Mouse (Mus musculus): Measurements from ENCODE around the gene Galnt7. TPM values are rescaled to one million over a fixed set of nuclear protein-coding genes. Genes with fewer than 3 reads are reported as not detected.
A peak's percentile ranks its signal among the peaks of the same experiment; 100 is the strongest.

Gene Galnt7
- polyA plus RNA-seq, 1 experiment, result not detected

GRCm38 (mm10) chr8:57615016-57615657, 37.7 kb downstream of the Galnt7 start:
- H3K27me3 ChIP-seq (ENCODE audit: control insufficient read depth), result no peaks in the 10 kb centered on the region
- H3K4me3 ChIP-seq (replicated peaks), result no peak overlapping the region
- H3K36me3 ChIP-seq (ENCODE audit: control insufficient read depth), result no peaks in the 10 kb centered on the region
- peaks cover 4% of the 10 kb centered on the region for H3K4me1 ChIP-seq (ENCODE audit: control insufficient read depth)
- TF ChIP-seq GATA1 (IDR thresholded peaks at IDR 0.05; ENCODE audit: low read length) (no peak), TAL1 (IDR thresholded peaks at IDR 0.05; ENCODE audit: low read length) (no peak)
- no peaks in the 10 kb centered on the region for H3K9me3 ChIP-seq (ENCODE audit: control insufficient read depth, low read length)

- no peaks in the 10 kb centered on the region for H3K9me3 ChIP-seq (ENCODE audit: control insufficient read depth, low read length)
These were observed 41.3 kb downstream of the Galnt7 start for GRCm38 (mm10) chr8:57611419-57611977.

GRCm38 (mm10) chr8:57610706-57611418, 42.0 kb downstream of the Galnt7 start:
- Histone ChIP-seq H3K36me3 (ENCODE audit: control insufficient read depth) (no peaks in the 10 kb centered on the region), H3K27me3 (ENCODE audit: control insufficient read depth) (no peaks in the 10 kb centered on the region), H3K4me1 (ENCODE audit: control insufficient read depth) (peaks cover 3% of the 10 kb centered on the region), H3K4me3 (replicated peaks) (no peak overlapping the region), H3K9me3 (ENCODE audit: control insufficient read depth, low read length) (no peaks in the 10 kb centered on the region)
- TF ChIP-seq GATA1 (IDR thresholded peaks at IDR 0.05; ENCODE audit: low read length) (no peak), TAL1 (IDR thresholded peaks at IDR 0.05; ENCODE audit: low read length) (no peak)

More at GRCm38 (mm10) chr8:57611419-57611977, 41.3 kb downstream of the Galnt7 start:
- TF ChIP-seq GATA1 (IDR thresholded peaks at IDR 0.05; ENCODE audit: low read length) (no peak), TAL1 (IDR thresholded peaks at IDR 0.05; ENCODE audit: low read length) (no peak)
- Histone ChIP-seq H3K27me3 (ENCODE audit: control insufficient read depth) (no peaks in the 10 kb centered on the region), H3K4me3 (replicated peaks) (no peak overlapping the region), H3K36me3 (ENCODE audit: control insufficient read depth) (no peaks in the 10 kb centered on the region), H3K4me1 (ENCODE audit: control insufficient read depth) (peaks cover 3% of the 10 kb centered on the region)

- no peaks in the 10 kb centered on the region for H3K9me3 ChIP-seq (ENCODE audit: control insufficient read depth, low read length)
- H3K27me3 ChIP-seq (ENCODE audit: control insufficient read depth), result no peaks in the 10 kb centered on the region
- no peak overlapping the region for H3K4me3 ChIP-seq (replicated peaks)
- TF ChIP-seq GATA1 (IDR thresholded peaks at IDR 0.05; ENCODE audit: low read length) (no peak), TAL1 (IDR thresholded peaks at IDR 0.05; ENCODE audit: low read length) (no peak)
- H3K36me3 ChIP-seq (ENCODE audit: control insufficient read depth), result no peaks in the 10 kb centered on the region
- H3K4me1 ChIP-seq (ENCODE audit: control insufficient read depth), result peaks cover 21% of the 10 kb centered on the region
These were observed 50.3 kb downstream of the Galnt7 start for GRCm38 (mm10) chr8:57602511-57602910.

DNA sequence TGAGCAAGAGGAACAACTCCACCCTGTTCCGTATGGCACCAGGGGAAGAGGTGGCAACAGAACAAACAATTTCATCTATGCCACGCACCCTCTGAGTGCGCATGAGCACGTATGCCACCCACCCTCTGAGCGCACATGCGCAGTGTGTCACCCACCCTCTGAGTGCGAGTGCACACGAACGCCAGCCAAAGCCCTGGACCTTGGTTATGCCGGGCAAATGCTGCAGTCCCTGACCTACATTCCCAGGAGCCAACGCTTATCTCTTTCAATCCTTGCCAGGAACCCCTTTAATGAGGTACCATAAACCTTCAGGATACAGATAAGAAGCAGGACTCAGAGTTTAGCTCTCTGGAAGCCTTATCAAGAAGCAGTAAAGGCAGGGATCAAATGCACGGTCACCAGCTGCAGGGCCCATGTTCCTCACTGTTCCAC, 50.8 kb downstream of the Galnt7 start:
- Histone ChIP-seq H3K27me3 (ENCODE audit: control insufficient read depth) (no peaks in the 10 kb centered on the region), H3K9me3 (ENCODE audit: control insufficient read depth, low read length) (no peaks in the 10 kb centered on the region), H3K4me3 (replicated peaks) (peak overlapping the region; percentile 22), H3K36me3 (ENCODE audit: control insufficient read depth) (no peaks in the 10 kb centered on the region), H3K4me1 (ENCODE audit: control insufficient read depth) (peaks cover 21% of the 10 kb centered on the region)
- TF ChIP-seq TAL1 (IDR thresholded peaks at IDR 0.05; ENCODE audit: low read length) (0 out of 3 replicates have a peak, but pooled peaks have one; percentile 5), GATA1 (IDR thresholded peaks at IDR 0.05; ENCODE audit: low read length) (no peak)

- Histone ChIP-seq H3K9me3 (ENCODE audit: control insufficient read depth, low read length) (no peaks in the 10 kb centered on the region), H3K27me3 (ENCODE audit: control insufficient read depth) (no peaks in the 10 kb centered on the region), H3K4me1 (ENCODE audit: control insufficient read depth) (peaks cover 21% of the 10 kb centered on the region), H3K36me3 (ENCODE audit: control insufficient read depth) (no peaks in the 10 kb centered on the region), H3K4me3 (replicated peaks) (peak overlapping the region; percentile 41)
- TF ChIP-seq TAL1 (IDR thresholded peaks at IDR 0.05; ENCODE audit: low read length) (no peak), GATA1 (IDR thresholded peaks at IDR 0.05; ENCODE audit: low read length) (no peak)
These were observed 52.8 kb downstream of the Galnt7 start for GRCm38 (mm10) chr8:57599813-57600555.

DNA sequence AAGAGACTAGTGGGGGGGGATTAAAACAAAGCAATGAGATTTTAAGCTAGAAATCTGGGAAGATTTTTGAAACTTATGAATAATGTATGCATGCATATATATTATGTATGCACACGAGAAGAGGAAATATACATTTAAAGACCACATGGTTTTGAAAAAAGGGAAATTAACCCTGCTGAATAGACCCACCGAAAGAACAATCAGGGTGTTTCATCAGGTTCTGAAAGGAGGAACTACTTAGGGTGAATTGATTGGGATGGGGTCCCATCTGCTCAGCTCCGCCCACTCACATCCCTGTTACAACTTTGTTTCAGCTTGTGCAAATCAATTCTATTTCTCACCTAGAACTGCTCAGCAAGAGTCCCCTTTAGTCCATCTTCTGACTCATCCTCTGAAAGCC, 57.0 kb downstream of the Galnt7 start:
- H3K27me3 ChIP-seq (ENCODE audit: control insufficient read depth), result no peaks in the 10 kb centered on the region
- H3K4me3 ChIP-seq (replicated peaks), result no peak overlapping the region
- no peaks in the 10 kb centered on the region for H3K9me3 ChIP-seq (ENCODE audit: control insufficient read depth, low read length)
- H3K4me1 ChIP-seq (ENCODE audit: control insufficient read depth), result peaks cover 24% of the 10 kb centered on the region
- no peaks in the 10 kb centered on the region for H3K36me3 ChIP-seq (ENCODE audit: control insufficient read depth)
- TF ChIP-seq TAL1 (IDR thresholded peaks at IDR 0.05; ENCODE audit: low read length), result no peak
- no peak for TF ChIP-seq GATA1 (IDR thresholded peaks at IDR 0.05; ENCODE audit: low read length)

DNA sequence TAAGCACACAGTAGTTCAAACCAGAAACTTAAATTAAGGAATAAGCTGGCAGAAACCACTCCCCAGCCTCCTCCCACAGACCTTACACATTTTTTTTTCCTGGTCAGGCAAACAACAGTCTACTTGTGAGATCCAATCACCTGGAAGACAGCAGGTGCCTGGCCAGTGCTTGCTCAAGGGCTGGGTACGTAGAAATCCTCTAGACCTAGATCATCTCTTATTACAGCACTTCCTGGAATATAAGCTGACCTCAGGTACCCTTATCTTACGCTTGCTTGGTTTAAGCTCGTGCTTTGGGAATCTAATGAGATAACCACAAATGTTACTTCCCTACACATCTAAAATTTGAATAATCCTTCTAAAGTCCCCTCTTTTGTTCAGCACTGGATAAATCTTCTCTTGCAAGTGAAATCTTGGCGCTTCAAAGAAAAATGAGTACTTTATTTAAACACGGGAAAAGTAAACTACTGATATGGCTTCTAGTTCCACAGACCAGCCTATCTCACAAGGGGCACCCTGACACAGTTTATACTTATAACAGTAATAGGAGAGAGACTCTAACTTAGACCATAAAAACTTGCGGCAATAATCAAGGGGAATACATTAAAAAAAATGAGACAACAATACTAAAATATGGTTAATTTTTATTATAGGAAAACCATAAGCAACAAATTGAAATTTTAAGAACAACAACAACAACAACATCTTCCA, 58.5 kb downstream of the Galnt7 start:
- H3K9me3 ChIP-seq (ENCODE audit: control insufficient read depth, low read length), result no peaks in the 10 kb centered on the region
- peaks cover 21% of the 10 kb centered on the region for H3K4me1 ChIP-seq (ENCODE audit: control insufficient read depth)
- H3K4me3 ChIP-seq (replicated peaks), result no peak overlapping the region
- no peaks in the 10 kb centered on the region for H3K27me3 ChIP-seq (ENCODE audit: control insufficient read depth)
- no peak for TF ChIP-seq GATA1 (IDR thresholded peaks at IDR 0.05; ENCODE audit: low read length)
- TF ChIP-seq TAL1 (IDR thresholded peaks at IDR 0.05; ENCODE audit: low read length), result no peak
- no peaks in the 10 kb centered on the region for H3K36me3 ChIP-seq (ENCODE audit: control insufficient read depth)

Measured in erythroblast, embryonic 14.5 days (primary cell).